Mouse (Mus musculus) spleen, adult 2 months (tissue): ENCODE measurements around the gene Hk1.

Experiments
- CTCF ChIP-seq: fragments of 200-500 bp; IDR thresholded peaks from 2 replicates; pipeline ENCODE4 v1.5.1; 2011; ENCODE audit warnings: mild to moderate bottlenecking, inconsistent platforms; ENCODE audit not compliant: insufficient read depth, insufficient read length, insufficient replicate concordance; ENCODE audit errors: extremely low read depth
- POLR2A ChIP-seq: fragments of 200-500 bp; IDR thresholded peaks from 2 replicates; pipeline ENCODE4 v1.6.1; 2011; ENCODE audit warnings: low read depth, low read length, inconsistent platforms

DNA sequence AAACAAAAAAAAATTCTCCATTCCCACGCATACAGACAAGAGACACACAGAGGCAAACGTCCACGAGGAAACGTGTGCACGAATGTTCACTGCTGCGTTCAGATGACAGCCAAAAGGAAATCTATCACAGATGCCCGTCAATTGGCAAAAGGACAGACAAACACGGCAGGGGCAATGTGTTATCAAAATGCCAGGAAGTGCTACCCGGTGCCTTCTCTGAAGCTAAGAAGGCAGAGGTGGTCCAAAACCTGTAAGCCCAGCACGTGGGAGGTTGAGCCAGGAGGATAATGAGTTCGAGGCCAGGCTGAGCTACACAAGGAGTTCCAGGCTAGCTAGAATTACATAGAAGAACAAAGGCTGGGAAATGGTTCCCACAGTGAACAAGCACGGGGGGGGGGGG is 47.9 kb downstream of the Hk1 start:
- TF ChIP-seq CTCF, result no peak
- TF ChIP-seq POLR2A, result no peak
